ENCODE assay signal across 12 mouse cellular contexts in the genomic region with DNA sequence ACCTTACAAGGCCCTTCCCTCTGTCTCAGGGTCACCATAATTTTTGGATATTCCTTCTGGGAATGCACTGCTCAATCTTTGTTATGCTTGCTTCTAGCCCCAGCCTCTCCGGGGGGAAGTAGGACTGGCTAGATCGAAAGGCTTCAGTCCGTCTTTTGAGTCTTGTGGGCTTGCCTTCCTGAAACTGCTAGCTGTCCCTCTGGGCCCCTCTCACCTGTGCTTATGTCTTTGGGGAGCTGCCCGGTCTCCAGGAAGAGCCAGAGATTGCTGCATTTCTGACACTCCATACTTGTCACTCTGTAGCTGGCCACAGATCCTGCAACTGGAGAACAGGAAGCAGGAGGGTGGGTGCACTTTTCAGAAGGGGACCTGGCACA. TPM values are rescaled to one million over a fixed set of nuclear protein-coding genes. Genes with fewer than 3 reads are reported as not detected.
DNase-seq lines count a peak whose midpoint lies in the region; ATAC-seq and TF ChIP-seq lines count a peak whose summit lies in the region.
"Had no signal": no experiment of that assay in that cellular context is flagged by ENCODE, and none has a peak within 500 bp of the region (broad histone marks: within the 10 kb centered on the region; RNA-seq: fewer than 3 reads in every experiment).

No protein-coding gene starts in this region.

- no peak overlapping the region for H3K27ac ChIP-seq in heart, embryonic 16.5 days (ENCODE audit: low read length)
- H3K27ac ChIP-seq in MEL (ENCODE audit: control insufficient read depth, low read depth, low read length): no peak overlapping the region
- H3K27ac ChIP-seq in forebrain, embryonic 15.5 days (replicated peaks): no peak overlapping the region
- H3K27ac ChIP-seq in liver, postnatal 0 days (ENCODE audit: low read depth): no peak overlapping the region
- H3K27ac ChIP-seq: liver, embryonic 14.5 days had no signal

- no peak for ATAC-seq in heart, embryonic 16.5 days (replicated peaks; ENCODE audit: extremely low read depth, insufficient read depth, low FRiP score)
- ATAC-seq in forebrain, embryonic 15.5 days (replicated peaks): no peak
- ATAC-seq in liver, postnatal 0 days: no peak
- no peak for ATAC-seq in erythroid progenitor cell, adult 5-6 weeks (replicated peaks; ENCODE audit: low FRiP score, poor library complexity, severe bottlenecking)

- no peak overlapping the region for H3K9ac ChIP-seq in heart, embryonic 16.5 days (ENCODE audit: low read length)
- H3K9ac ChIP-seq in MEL (ENCODE audit: control insufficient read depth, low read depth, low read length, poor library complexity, severe bottlenecking): no peak overlapping the region
- no peak overlapping the region for H3K9ac ChIP-seq in forebrain, embryonic 15.5 days (replicated peaks)
- H3K9ac ChIP-seq in liver, postnatal 0 days (replicated peaks): no peak overlapping the region
- H3K9ac ChIP-seq: liver, embryonic 14.5 days had no signal

- no peak for TF ChIP-seq EP300 in MEL (IDR thresholded peaks at IDR 0.05; ENCODE audit: low read depth in 1 of 2, low read length in 2 of 2)
- no peak for TF ChIP-seq EP300 in liver, postnatal 0 days (IDR thresholded peaks at IDR 0.05; ENCODE audit: low read depth)

- TF ChIP-seq RAD21 in MEL (IDR thresholded peaks at IDR 0.05; ENCODE audit: low read depth, low read length): no peak

- no peak for TF ChIP-seq CTCF in MEL (IDR thresholded peaks at IDR 0.05 in 2 of 3, conservative IDR thresholded peaks at IDR 0.05 in 1 of 3; ENCODE audit: control insufficient read depth in 1 of 3, insufficient read depth in 1 of 3, low read depth in 2 of 3, low read length in 3 of 3, poor library complexity in 1 of 3, severe bottlenecking in 1 of 3)
- TF ChIP-seq CTCF in liver, postnatal 0 days (IDR thresholded peaks at IDR 0.05; ENCODE audit: low read depth): no peak

- peaks cover 26% of the 10 kb centered on the region for H3K27me3 ChIP-seq in heart, embryonic 16.5 days (ENCODE audit: control insufficient read depth, insufficient read depth, low read length)
- no peaks in the 10 kb centered on the region for H3K27me3 ChIP-seq in MEL (ENCODE audit: control insufficient read depth in 1 of 2, insufficient read depth in 2 of 2, low read length in 2 of 2)
- H3K27me3 ChIP-seq in forebrain, embryonic 15.5 days: peaks cover 22% of the 10 kb centered on the region
- peaks cover 16% of the 10 kb centered on the region; the same call in 1 of the 2 replicates for H3K27me3 ChIP-seq in liver, postnatal 0 days (ENCODE audit: insufficient read depth, low read length)

- peaks cover 11% of the 10 kb centered on the region for H3K4me1 ChIP-seq in heart, embryonic 16.5 days (ENCODE audit: control insufficient read depth, insufficient read depth, low read length)
- H3K4me1 ChIP-seq in MEL (ENCODE audit: control insufficient read depth in 1 of 2, insufficient read depth in 2 of 2, low read length in 2 of 2): peaks cover 0 to 22% of the 10 kb centered on the region in 2 experiments; a peak in 3 of 4 replicates
- H3K4me1 ChIP-seq in forebrain, embryonic 15.5 days: peaks cover 15% of the 10 kb centered on the region; the same call in 1 of the 2 replicates
- peaks cover 5% of the 10 kb centered on the region for H3K4me1 ChIP-seq in liver, postnatal 0 days (ENCODE audit: insufficient read depth)

- H3K36me3 ChIP-seq in heart, embryonic 16.5 days (ENCODE audit: control insufficient read depth, insufficient read depth): no peaks in the 10 kb centered on the region
- peaks cover 0 to 5% of the 10 kb centered on the region in 2 experiments; a peak in 2 of 4 replicates for H3K36me3 ChIP-seq in MEL (ENCODE audit: control insufficient read depth in 1 of 2, insufficient read depth in 2 of 2, low read length in 2 of 2)
- H3K36me3 ChIP-seq in forebrain, embryonic 15.5 days: no peaks in the 10 kb centered on the region
- H3K36me3 ChIP-seq in liver, postnatal 0 days (replicated peaks; ENCODE audit: insufficient read depth, low read length): 0 out of 2 replicates have a peak, but pooled peaks cover 4% of the 10 kb centered on the region

- no peaks in the 10 kb centered on the region for H3K79me2 ChIP-seq in MEL (ENCODE audit: control insufficient read depth, insufficient read depth, low read length, poor library complexity)

- no peak for DNase-seq in heart, adult 18-20 months
- DNase-seq in MEL (ENCODE audit: low read depth, low spot score): no peak
- no peak for DNase-seq in liver, postnatal 0 days
- no peak for DNase-seq in right cerebral cortex, postnatal 25 days
- DNase-seq in layer of hippocampus, postnatal 36 days: no peak

- no peak overlapping the region for H3K4me3 ChIP-seq in heart, embryonic 16.5 days (ENCODE audit: low read length)
- H3K4me3 ChIP-seq in MEL (ENCODE audit: control insufficient read depth in 1 of 2, insufficient read depth in 1 of 2, low read depth in 2 of 2, low read length in 2 of 2): peak overlapping the region in 1 of 2 experiments; percentile 84; a peak in 1 of 4 replicates
- H3K4me3 ChIP-seq in forebrain, embryonic 15.5 days: no peak overlapping the region; the same call in 1 of the 2 replicates
- H3K4me3 ChIP-seq in liver, postnatal 0 days (ENCODE audit: low read depth, low read length): peak overlapping the region; percentile 30; the same call in 1 of the 2 replicates

- WGBS in heart, embryonic 16.5 days: 70% methylated on average over 4 of the region's 4 CpGs
- 88% methylated on average over 4 of the region's 4 CpGs for WGBS in forebrain, embryonic 15.5 days
- WGBS in liver, postnatal 0 days (ENCODE audit: insufficient replicate concordance): 43% methylated on average over 4 of the region's 4 CpGs

- H3K4me2 ChIP-seq in heart, embryonic 16.5 days (ENCODE audit: low read depth, low read length): peak overlapping the region; percentile 92; the same call in 1 of the 2 replicates
- peak overlapping the region; percentile 61; the same call in 1 of the 2 replicates for H3K4me2 ChIP-seq in forebrain, embryonic 15.5 days (replicated peaks)
- peak overlapping the region; percentile 65 for H3K4me2 ChIP-seq in liver, postnatal 0 days (ENCODE audit: low read depth, low read length)

- TF ChIP-seq POLR2A in MEL (IDR thresholded peaks at IDR 0.05; ENCODE audit: control insufficient read depth in 1 of 2, insufficient read depth in 1 of 2, low read depth in 1 of 2, low read length in 2 of 2, poor library complexity in 1 of 2): no peak

- no peaks in the 10 kb centered on the region for H3K9me3 ChIP-seq in heart, embryonic 16.5 days (replicated peaks; ENCODE audit: control insufficient read depth, low read length)
- no peaks in the 10 kb centered on the region for H3K9me3 ChIP-seq in MEL (replicated peaks; ENCODE audit: insufficient read depth, low read length)
- H3K9me3 ChIP-seq in forebrain, embryonic 15.5 days: no peaks in the 10 kb centered on the region
- H3K9me3 ChIP-seq in liver, postnatal 0 days (ENCODE audit: low read length): no peaks in the 10 kb centered on the region

RNA-seq across cellular contexts. Expression of a gene that starts 1.0 kb away (rescaled TPM):
- polyA plus RNA-seq in heart, embryonic 16.5 days (2015; fragmentation: Nextera tagmentation; extraction: Ambion mirVana): 20.0 and 25.6 TPM in 2 replicates
- total RNA-seq in heart, adult 18-20 months (2021): 10 to 100 TPM; 33.9 to 37.9 TPM
- total RNA-seq in MEL (2012; rRNA removed): 10.9 and 11.9 TPM in 2 replicates
- 10 to 100 TPM in 1 of 2 experiments, not detected in 1; 25.3 TPM for polyA plus RNA-seq in MEL (2012; ENCODE audit: insufficient read depth in 1 of 2, insufficient read length in 2 of 2, low read depth in 1 of 2, low replicate concordance in 2 of 2, missing spikeins in 1 of 2)
- 23.8 and 25.0 TPM in 2 replicates for polyA plus RNA-seq in forebrain, embryonic 15.5 days (2015; fragmentation: Nextera tagmentation; extraction: Ambion mirVana)
- 43.3 and 55.1 TPM in 2 replicates for polyA plus RNA-seq in liver, postnatal 0 days (2015; fragmentation: Nextera tagmentation; extraction: Ambion mirVana)
- total RNA-seq in layer of hippocampus, postnatal 36 days (2021): 10 to 100 TPM; 13.1 to 16.6 TPM
- total RNA-seq in erythroid progenitor cell, adult 5-6 weeks (2015; ENCODE audit: low replicate concordance): 26.3 TPM in 1 of 2 replicates, not detected in the other
- total RNA-seq in erythroid progenitor cell, adult 5-6 weeks (2017; ENCODE audit: low replicate concordance): 5.5 TPM in 1 of 2 replicates, not detected in the other

RNA-seq across cellular contexts. Expression of a gene that starts 3.4 kb away (rescaled TPM):
- 0.07 and 0.11 TPM in 2 replicates for polyA plus RNA-seq in heart, embryonic 16.5 days (2015; fragmentation: Nextera tagmentation; extraction: Ambion mirVana)
- total RNA-seq in heart, adult 18-20 months (2021): not detected
- total RNA-seq in MEL (2012; rRNA removed): 0.04 TPM in 1 of 2 replicates, not detected in the other
- under 1 TPM in 1 of 2 experiments, not detected in 1; 0.26 TPM for polyA plus RNA-seq in MEL (2012; ENCODE audit: insufficient read depth in 1 of 2, insufficient read length in 2 of 2, low read depth in 1 of 2, low replicate concordance in 2 of 2, missing spikeins in 1 of 2)
- polyA plus RNA-seq in forebrain, embryonic 15.5 days (2015; fragmentation: Nextera tagmentation; extraction: Ambion mirVana): 0.14 and 0.20 TPM in 2 replicates
- 0.19 and 0.28 TPM in 2 replicates for polyA plus RNA-seq in liver, postnatal 0 days (2015; fragmentation: Nextera tagmentation; extraction: Ambion mirVana)
- total RNA-seq in layer of hippocampus, postnatal 36 days (2021): not detected
- not detected in 2 replicates for total RNA-seq in erythroid progenitor cell, adult 5-6 weeks (2015; ENCODE audit: low replicate concordance)
- not detected in 2 replicates for total RNA-seq in erythroid progenitor cell, adult 5-6 weeks (2017; ENCODE audit: low replicate concordance)
- total RNA-seq: adrenal gland, adult 18-20 months; CH12.LX had no signal
- polyA plus RNA-seq: urinary bladder, adult 2 months had no signal

RNA-seq across cellular contexts. Expression of a gene that starts 7.0 kb away (rescaled TPM):
- 3.6 and 6.3 TPM in 2 replicates for polyA plus RNA-seq in heart, embryonic 16.5 days (2015; fragmentation: Nextera tagmentation; extraction: Ambion mirVana)
- total RNA-seq in heart, adult 18-20 months (2021): 1 to 10 TPM; 7.1 to 8.1 TPM
- not detected in 2 replicates for total RNA-seq in MEL (2012; rRNA removed)
- polyA plus RNA-seq in MEL (2012; ENCODE audit: insufficient read depth in 1 of 2, insufficient read length in 2 of 2, low read depth in 1 of 2, low replicate concordance in 2 of 2, missing spikeins in 1 of 2): under 1 TPM in 1 of 2 experiments, not detected in 1; 0.21 TPM
- 2.2 and 2.7 TPM in 2 replicates for polyA plus RNA-seq in forebrain, embryonic 15.5 days (2015; fragmentation: Nextera tagmentation; extraction: Ambion mirVana)
- polyA plus RNA-seq in liver, postnatal 0 days (2015; fragmentation: Nextera tagmentation; extraction: Ambion mirVana): 95.4 and 100 TPM in 2 replicates
- total RNA-seq in layer of hippocampus, postnatal 36 days (2021): under 1 TPM; 0.32 to 0.43 TPM
- total RNA-seq in erythroid progenitor cell, adult 5-6 weeks (2015; ENCODE audit: low replicate concordance): 85.1 and 103 TPM in 2 replicates
- total RNA-seq in erythroid progenitor cell, adult 5-6 weeks (2017; ENCODE audit: low replicate concordance): 28.7 and 55.7 TPM in 2 replicates
- total RNA-seq: CH12.LX had no signal

RNA-seq across cellular contexts. Expression of a gene that starts 12.5 kb away (rescaled TPM):
- 42.7 and 48.9 TPM in 2 replicates for polyA plus RNA-seq in heart, embryonic 16.5 days (2015; fragmentation: Nextera tagmentation; extraction: Ambion mirVana)
- 10 to 100 TPM; 63.5 to 63.8 TPM for total RNA-seq in heart, adult 18-20 months (2021)
- total RNA-seq in MEL (2012; rRNA removed): 66.1 and 76.9 TPM in 2 replicates
- 100 to 1,000 TPM in 1 of 2 experiments, 10 to 100 TPM in 1; 84.7 to 104 TPM for polyA plus RNA-seq in MEL (2012; ENCODE audit: insufficient read depth in 1 of 2, insufficient read length in 2 of 2, low read depth in 1 of 2, low replicate concordance in 2 of 2, missing spikeins in 1 of 2)
- 78.8 and 81.1 TPM in 2 replicates for polyA plus RNA-seq in forebrain, embryonic 15.5 days (2015; fragmentation: Nextera tagmentation; extraction: Ambion mirVana)
- 11.0 and 13.5 TPM in 2 replicates for polyA plus RNA-seq in liver, postnatal 0 days (2015; fragmentation: Nextera tagmentation; extraction: Ambion mirVana)
- 100 to 1,000 TPM; 142 to 155 TPM for total RNA-seq in layer of hippocampus, postnatal 36 days (2021)
- total RNA-seq in erythroid progenitor cell, adult 5-6 weeks (2015; ENCODE audit: low replicate concordance): 6.5 and 23.1 TPM in 2 replicates
- total RNA-seq in erythroid progenitor cell, adult 5-6 weeks (2017; ENCODE audit: low replicate concordance): 9.3 and 20.5 TPM in 2 replicates

RNA-seq across cellular contexts. Expression of a gene that starts 32.1 kb away (rescaled TPM):
- not detected in 2 replicates for polyA plus RNA-seq in heart, embryonic 16.5 days (2015; fragmentation: Nextera tagmentation; extraction: Ambion mirVana)
- total RNA-seq in heart, adult 18-20 months (2021): under 1 TPM; 0.64 to 0.72 TPM
- not detected in 2 replicates for total RNA-seq in MEL (2012; rRNA removed)
- not detected for polyA plus RNA-seq in MEL (2012; ENCODE audit: insufficient read depth in 1 of 2, insufficient read length in 2 of 2, low read depth in 1 of 2, low replicate concordance in 2 of 2, missing spikeins in 1 of 2)
- not detected in 2 replicates for polyA plus RNA-seq in forebrain, embryonic 15.5 days (2015; fragmentation: Nextera tagmentation; extraction: Ambion mirVana)
- 0.18 TPM in 1 of 2 replicates, not detected in the other for polyA plus RNA-seq in liver, postnatal 0 days (2015; fragmentation: Nextera tagmentation; extraction: Ambion mirVana)
- total RNA-seq in layer of hippocampus, postnatal 36 days (2021): not detected
- total RNA-seq in erythroid progenitor cell, adult 5-6 weeks (2015; ENCODE audit: low replicate concordance): not detected in 2 replicates
- not detected in 2 replicates for total RNA-seq in erythroid progenitor cell, adult 5-6 weeks (2017; ENCODE audit: low replicate concordance)
- total RNA-seq: adrenal gland, adult 18-20 months; CH12.LX had no signal
- polyA plus RNA-seq: liver, embryonic 14.5 days had no signal
